Comparison of ENCODE assay signal across 8 mouse cellular contexts in the genomic region with DNA sequence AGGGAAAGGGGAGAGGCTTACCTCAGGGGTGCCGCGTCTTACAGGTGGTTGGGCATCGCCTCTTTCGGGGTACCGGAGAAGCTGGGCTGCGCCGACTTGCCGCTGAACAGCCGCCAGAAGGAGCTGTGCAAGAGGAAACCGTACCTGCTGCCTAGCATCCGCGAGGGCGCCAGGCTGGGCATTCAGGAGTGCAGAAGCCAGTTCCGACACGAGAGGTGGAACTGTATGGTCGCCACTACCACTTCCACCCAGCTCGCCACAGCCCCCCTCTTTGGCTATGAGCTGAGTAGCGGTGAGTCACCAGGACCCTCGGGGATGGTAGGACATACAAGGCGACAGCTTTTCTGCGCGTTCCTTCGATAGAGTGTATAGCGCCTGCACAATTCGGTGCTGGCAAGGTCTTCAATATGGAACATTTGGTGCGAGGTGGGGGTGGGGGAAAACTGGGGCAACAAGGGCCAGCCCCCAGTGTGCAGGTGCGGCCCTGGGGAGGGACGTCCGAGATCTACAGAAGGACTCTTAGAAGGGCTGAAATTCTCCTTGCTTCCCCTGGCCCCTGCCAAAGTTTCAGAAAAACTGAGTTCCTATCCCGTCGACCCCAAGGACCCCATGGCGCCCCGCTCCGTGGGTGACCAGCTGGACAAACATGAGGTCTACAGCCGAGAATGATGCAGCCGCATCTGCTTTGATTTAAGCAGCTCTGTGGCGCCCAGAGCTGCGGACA. TPM values are rescaled to one million over a fixed set of nuclear protein-coding genes. Genes with fewer than 3 reads are reported as not detected.
DNase-seq lines count a peak whose midpoint lies in the region; ATAC-seq lines count a peak whose summit lies in the region.

No protein-coding gene starts in this region.

- peak overlapping the region; percentile 41 for H3K9ac ChIP-seq in forebrain, embryonic 14.5 days (ENCODE audit: low read length)
- H3K9ac ChIP-seq in intestine, embryonic 16.5 days (ENCODE audit: low read depth, low read length): peak overlapping the region; percentile 23

- no peak overlapping the region for H3K27ac ChIP-seq in forebrain, embryonic 14.5 days (ENCODE audit: low read depth, low read length)
- H3K27ac ChIP-seq in intestine, embryonic 16.5 days (ENCODE audit: low read length): no peak overlapping the region

- peaks cover 38% of the 10 kb centered on the region for H3K27me3 ChIP-seq in forebrain, embryonic 14.5 days (replicated peaks; ENCODE audit: control insufficient read depth, insufficient read depth, low read length)
- peaks cover 23% of the 10 kb centered on the region for H3K27me3 ChIP-seq in intestine, embryonic 16.5 days (replicated peaks; ENCODE audit: control insufficient read depth, insufficient read depth, low read length)

- no peaks in the 10 kb centered on the region for H3K9me3 ChIP-seq in forebrain, embryonic 14.5 days (replicated peaks; ENCODE audit: control insufficient read depth, low read length)
- no peaks in the 10 kb centered on the region for H3K9me3 ChIP-seq in intestine, embryonic 16.5 days (ENCODE audit: control insufficient read depth, low read length)

- H3K4me2 ChIP-seq in forebrain, embryonic 14.5 days (ENCODE audit: low read length): peak overlapping the region; percentile 83
- H3K4me2 ChIP-seq in intestine, embryonic 16.5 days (ENCODE audit: low read depth, low read length): peak overlapping the region; percentile 71

- no peaks in the 10 kb centered on the region for H3K36me3 ChIP-seq in forebrain, embryonic 14.5 days (ENCODE audit: control insufficient read depth, insufficient read depth, low read length)
- no peaks in the 10 kb centered on the region for H3K36me3 ChIP-seq in intestine, embryonic 16.5 days (ENCODE audit: control insufficient read depth, insufficient read depth, low read length)

- ATAC-seq in forebrain, embryonic 14.5 days: peak; percentile 76
- peak; percentile 68 for ATAC-seq in intestine, embryonic 16.5 days

- WGBS in forebrain, embryonic 14.5 days: under 1% methylated on average over 38 of the region's 38 CpGs
- WGBS in intestine, embryonic 16.5 days: under 1% methylated on average over 38 of the region's 38 CpGs

- DNase-seq in layer of hippocampus, postnatal 10 days (ENCODE audit: low spot score in 2 of 2): peak; percentile 17 to 33
- no peak for DNase-seq in layer of hippocampus, postnatal 14 days (ENCODE audit: low spot score in 2 of 2)
- DNase-seq in brain, adult 2 months (ENCODE audit: low read depth, low spot score): peak; percentile 42
- DNase-seq in forebrain, embryonic 14.5 days (ENCODE audit: low spot score): peak; percentile 65
- DNase-seq in lung, postnatal 25 days (ENCODE audit: low spot score): peak; percentile 8
- peak; percentile 41 for DNase-seq in right cerebral cortex, postnatal 14 days
- DNase-seq in layer of hippocampus, adult 9-11 months: no peak

- peak overlapping the region; percentile 42 for H3K4me3 ChIP-seq in forebrain, embryonic 14.5 days (ENCODE audit: low read depth, low read length)
- peak overlapping the region; percentile 41 for H3K4me3 ChIP-seq in intestine, embryonic 16.5 days (ENCODE audit: low read length)

- peaks cover 18% of the 10 kb centered on the region for H3K4me1 ChIP-seq in forebrain, embryonic 14.5 days (ENCODE audit: control insufficient read depth, insufficient read depth, low read length)
- peaks cover 20% of the 10 kb centered on the region for H3K4me1 ChIP-seq in intestine, embryonic 16.5 days (ENCODE audit: control insufficient read depth, insufficient read depth, low read length)

RNA-seq across cellular contexts. Expression of gene Wnt16, which starts 0.9 kb away (rescaled TPM):
- total RNA-seq in layer of hippocampus, postnatal 10 days (2021): under 1 TPM; 0.60 to 0.64 TPM
- total RNA-seq in layer of hippocampus, postnatal 14 days (2021): under 1 TPM; 0.41 to 0.81 TPM
- polyA plus RNA-seq in forebrain, embryonic 14.5 days (2014; fragmentation: Nextera tagmentation; extraction: Ambion mirVana): 0.19 TPM in 1 of 2 replicates, not detected in the other
- 0.16 and 0.23 TPM in 2 replicates for polyA plus RNA-seq in intestine, embryonic 16.5 days (2015; fragmentation: Nextera tagmentation; extraction: Ambion mirVana)

Comparison
In these comparisons a context has a peak if more than half of its experiments do, and no peak if none do; other contexts are left out.
1. DNase-seq: peak in layer of hippocampus, postnatal 10 days (2 of 2), brain, adult 2 months (single experiment), forebrain, embryonic 14.5 days (single experiment), lung, postnatal 25 days (single experiment) and right cerebral cortex, postnatal 14 days (single experiment); none in layer of hippocampus, postnatal 14 days (0 of 2) and layer of hippocampus, adult 9-11 months (single experiment).